Mouse (Mus musculus): ENCODE results near the gene Gnb1.

DNA sequence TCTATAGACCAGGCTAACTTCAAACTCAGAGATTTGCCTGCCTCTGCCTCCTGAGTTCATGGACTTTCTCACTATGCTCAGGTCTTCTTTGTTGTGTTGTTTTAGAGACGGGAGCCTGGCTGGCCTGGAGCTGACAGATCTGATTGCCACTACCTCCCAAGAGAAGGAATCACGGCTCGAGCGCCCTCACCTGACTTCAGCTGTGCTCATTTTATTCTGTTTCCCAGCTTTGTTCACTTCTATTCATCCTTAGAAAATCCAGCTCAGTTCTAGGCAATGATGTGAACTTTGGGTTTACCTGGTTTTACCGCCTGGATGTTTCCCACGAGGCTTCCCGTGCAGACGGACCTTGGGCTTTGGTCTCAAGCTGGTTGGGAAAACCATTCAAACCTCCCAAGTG lies 84.4 kb downstream of the Gnb1 start:
- TF ChIP-seq CTCF (IDR thresholded peaks at IDR 0.05; ENCODE audit: low read depth, low read length) (no peak), GATA1 (IDR thresholded peaks at IDR 0.05; ENCODE audit: borderline replicate concordance, low read length) (no peak), GATA2 (IDR thresholded peaks at IDR 0.05; ENCODE audit: borderline replicate concordance, low read depth, low read length) (no peak), TAL1 (conservative IDR thresholded peaks at IDR 0.05; ENCODE audit: low read depth, low read length) (no peak)

Measured in G1E (cell line).